Mouse (Mus musculus): ENCODE data around the gene Slc17a7.
A peak's percentile ranks its signal among the peaks of the same experiment; 100 is the strongest.

Gene Slc17a7

DNA sequence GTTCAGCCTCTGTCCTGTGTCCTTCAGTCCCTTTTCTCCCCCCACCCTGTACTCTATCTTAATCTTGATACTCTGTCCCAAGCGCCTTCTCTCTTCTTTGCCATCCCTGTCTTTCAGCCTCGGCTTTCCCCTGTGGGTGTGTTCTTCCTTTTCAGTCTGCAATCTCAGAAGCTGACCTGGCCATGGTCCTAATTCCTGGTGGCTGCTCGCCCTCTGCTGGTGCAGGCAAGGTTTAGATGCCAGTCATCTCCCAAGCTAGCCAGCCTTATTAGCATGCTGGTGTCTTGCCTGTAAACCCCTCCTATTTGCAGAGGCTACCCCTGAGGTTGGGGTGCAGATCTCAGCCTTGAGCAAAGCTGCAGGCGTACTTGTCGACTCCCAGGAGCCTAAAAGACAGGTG, 34.7 kb downstream of the Slc17a7 start:
- peak; percentile 56 to 65 for DNase-seq (ENCODE audit: low spot score in 2 of 2)

DNA sequence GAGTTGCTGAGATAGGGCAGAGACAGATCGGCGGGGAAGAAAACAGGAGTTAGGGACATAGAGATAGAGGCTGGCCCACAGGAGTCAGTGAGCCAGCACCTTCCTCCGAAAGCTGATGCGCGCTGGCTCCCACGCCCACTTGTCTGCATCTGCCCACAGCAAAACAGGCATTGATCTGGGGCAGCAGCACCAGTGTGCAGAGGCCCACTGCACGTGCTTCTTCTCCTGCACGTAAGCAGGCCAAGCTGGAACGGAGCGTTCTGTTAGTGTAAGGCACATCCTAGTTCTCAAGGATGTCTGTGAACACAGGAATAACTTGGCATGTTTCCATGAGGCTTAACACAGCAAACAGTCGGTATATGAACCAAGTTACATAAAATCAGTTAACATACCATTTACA, 35.2 kb downstream of the Slc17a7 start:
- DNase-seq (ENCODE audit: low spot score in 2 of 2): peak; percentile 62 to 82

DNA sequence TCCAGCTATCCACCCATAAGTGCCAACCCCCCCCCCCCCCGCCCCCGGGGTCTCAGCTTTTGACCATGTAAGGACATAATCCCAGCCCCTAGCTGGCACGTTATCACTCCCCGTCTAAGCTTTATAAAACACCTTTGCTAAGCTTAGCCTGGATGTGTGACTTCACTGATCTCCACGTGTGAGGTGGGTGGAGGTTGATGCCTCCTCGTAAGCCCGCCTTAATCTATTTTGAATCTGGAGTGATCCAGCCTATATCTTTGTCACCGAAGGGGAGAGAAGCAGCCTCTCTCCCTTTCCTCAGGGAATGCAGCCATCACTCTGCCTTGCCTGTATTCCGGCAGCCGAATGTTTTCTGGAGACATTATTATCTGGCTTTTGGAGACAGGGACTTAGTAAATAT, 38.9 kb downstream of the Slc17a7 start:
- no peak for DNase-seq (ENCODE audit: low spot score in 2 of 2)

DNA sequence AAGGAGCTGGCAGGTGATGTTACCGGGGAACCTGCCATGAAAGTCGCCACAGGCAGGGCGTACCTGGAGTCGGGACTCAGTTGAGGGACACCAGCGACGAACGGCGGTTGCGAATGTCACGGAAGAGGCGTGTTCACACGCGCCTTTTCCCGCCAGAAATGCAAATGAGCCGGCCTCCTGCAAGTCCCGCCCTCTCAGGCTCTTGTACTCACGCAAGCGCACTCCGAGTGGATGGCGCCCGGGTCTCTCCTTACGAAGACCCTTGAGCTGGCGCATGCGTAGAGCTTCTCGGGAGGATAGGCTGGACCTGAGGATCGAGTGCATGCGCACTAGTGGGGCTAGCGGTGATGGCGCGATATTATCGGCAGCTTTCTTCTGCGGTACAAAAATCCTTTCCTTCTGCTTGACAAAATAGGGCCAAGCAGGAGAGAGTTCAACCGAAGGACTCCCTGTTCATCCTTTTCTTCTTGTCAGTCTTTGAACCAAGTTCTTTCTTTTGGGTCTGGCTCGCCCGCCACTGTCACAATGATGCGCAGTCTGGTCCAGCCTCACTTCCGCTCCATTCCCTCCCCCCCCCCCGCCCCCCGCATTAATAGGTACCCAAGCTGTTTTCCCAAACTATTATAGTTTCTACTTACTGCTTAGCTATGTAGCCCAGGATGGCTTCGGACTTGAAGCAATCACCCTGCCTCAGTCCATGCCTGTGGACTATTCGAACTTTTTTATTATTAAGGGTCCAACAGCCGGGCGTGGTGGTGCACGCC, 40.8 kb downstream of the Slc17a7 start, which contains the start of gene Ccdc155:
Gene Ccdc155, minus strand, starts transcription at position 513 of the 764 bp plus-strand sequence.
- DNase-seq (ENCODE audit: low spot score in 2 of 2): peak; percentile 89 to 91

DNA sequence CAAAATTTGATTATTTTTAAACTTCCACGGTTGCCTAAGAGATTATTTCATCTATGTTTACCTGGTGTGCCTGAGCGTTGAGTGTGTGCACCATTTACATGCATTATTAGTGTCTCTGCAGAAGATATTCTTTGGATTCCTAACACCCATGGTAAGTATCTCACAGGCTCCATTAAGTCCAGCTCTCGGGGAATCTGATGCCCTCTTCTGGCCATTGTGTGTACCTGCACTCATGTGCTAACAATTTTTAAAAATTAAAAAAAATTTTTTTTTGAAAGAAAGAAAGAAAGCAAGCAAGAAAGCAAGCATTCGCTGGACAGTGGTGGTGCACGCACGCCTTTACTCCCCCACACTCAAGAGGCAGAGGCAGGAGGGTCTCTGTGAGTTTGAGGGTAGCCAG, 44.5 kb downstream of the Slc17a7 start:
- DNase-seq (ENCODE audit: low spot score in 2 of 2): no peak

DNA sequence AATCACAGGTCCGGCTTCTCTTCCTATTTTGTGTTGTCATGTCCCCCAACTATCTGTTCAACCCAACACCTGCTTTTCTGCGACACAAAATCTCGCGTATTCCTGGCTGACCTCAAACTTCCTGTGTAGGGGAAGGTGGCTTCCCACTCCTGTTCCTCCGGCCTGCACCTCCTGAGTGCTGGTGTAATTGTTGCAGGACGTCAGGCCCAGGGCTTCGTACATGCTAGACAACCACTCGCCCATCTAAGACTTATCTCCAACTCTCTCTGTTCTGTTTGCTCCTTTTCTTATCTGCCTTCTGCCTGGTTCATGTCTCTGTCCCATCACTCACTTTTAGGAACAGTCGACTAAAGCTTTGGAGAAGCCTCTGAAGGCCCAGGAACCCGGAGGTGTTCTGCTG, 47.3 kb downstream of the Slc17a7 start:
- DNase-seq (ENCODE audit: low spot score in 2 of 2): no peak

DNA sequence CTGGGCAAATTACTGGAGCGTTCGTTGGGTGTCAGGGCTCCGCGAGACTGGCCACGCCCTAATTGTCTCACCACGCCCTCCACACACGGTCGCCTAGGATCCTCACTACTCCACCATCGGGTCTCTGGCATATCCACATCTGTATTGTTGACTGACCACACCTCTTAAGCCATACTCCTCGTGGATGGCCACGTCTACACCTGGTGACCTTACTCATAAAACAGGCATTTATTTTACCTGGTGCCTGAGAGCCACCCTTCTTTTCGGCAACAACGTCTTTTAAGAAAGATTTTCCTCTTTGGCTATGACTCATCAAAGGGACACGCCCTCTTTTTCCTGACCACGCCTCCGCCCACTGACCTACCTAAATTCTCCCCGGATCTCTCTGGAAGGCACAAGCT, 48.1 kb downstream of the Slc17a7 start, which contains the start of gene Dkkl1:
Gene Dkkl1, minus strand, starts transcription at position 297 of the 401 bp plus-strand sequence.
- DNase-seq (ENCODE audit: low spot score in 2 of 2): no peak

DNA sequence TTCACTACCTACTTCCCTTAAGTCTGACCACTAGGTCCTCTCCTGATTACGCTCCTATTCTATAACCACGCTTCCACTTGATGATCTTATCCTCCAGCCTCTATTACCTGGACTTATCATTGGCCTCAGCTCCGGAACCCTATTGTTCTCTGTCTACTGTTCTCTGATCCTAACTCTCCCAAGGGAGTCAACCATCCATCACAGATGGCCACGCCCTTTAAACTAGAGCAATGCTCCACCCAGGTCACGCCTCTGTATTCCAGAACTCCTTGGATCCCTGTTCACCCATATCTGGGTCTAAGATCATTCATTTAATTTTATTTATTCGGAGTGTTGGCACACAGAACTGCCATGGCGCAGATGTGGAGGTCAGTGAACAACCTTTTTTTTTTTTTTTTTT, 48.6 kb downstream of the Slc17a7 start:
- no peak for DNase-seq (ENCODE audit: low spot score in 2 of 2)

DNA sequence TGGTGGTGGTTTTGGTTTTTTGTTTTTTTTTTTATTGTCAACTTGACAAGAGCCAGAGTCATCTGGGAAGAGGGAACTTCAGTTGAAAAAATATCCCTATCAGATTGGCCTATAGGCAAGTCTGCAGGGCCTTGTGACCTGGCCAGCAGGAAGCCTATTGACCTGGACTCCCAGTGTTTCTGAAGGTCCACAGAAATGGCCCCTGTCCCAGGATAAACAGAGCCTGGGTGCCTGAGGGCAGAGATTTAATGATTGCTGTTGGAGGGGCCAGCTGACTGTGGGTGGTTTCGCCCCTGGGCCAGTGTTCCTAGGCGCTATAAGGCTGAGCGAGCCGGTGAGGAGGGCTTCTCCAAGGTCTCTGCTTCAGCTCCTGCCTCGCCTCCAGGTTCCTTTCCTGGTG, 50.0 kb downstream of the Slc17a7 start:
- DNase-seq (ENCODE audit: low spot score in 2 of 2): no peak

DNA sequence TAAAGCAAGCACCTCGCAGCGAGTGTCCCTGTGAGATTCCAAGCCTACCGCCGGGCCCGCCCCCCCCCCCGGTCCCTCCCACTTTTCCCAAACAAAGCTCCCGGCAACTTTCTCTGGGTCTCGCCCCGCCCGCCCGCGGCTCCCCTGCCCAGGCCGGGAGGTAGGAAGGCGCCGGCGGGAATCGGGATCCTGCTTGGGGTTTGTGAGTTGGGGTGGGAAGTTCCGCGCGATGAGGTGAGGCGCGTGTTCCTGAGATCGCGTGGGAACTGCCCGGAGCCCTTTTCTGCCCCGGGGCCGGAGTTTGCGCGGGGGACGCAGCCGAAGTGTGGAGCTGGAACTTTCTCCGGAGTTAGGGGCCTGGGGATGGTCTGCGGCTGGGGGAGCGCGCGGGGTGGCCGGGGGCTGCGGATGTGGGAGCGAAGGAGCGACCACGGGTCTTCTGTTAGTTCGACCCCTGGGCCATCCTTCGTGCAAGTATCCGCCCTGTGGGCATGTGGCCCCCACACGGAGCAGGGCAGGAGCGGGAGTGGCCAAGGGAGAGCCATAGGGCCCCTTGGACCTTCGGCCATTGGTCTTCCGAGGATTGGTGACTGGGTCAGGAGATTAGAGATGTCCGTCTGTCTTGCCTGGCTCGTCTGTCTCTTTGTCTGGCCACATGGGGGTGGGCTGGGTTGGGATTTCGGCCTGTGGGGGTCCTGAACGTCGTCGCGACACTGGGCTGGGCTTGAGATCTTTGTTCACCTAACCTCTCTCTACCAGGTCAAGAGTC, 52.1 kb downstream of the Slc17a7 start, which contains the start of gene Tead2:
Gene Tead2, plus strand, starts transcription at position 81 of the 769 bp plus-strand sequence.
- no peak for DNase-seq (ENCODE audit: low spot score in 2 of 2)

DNA sequence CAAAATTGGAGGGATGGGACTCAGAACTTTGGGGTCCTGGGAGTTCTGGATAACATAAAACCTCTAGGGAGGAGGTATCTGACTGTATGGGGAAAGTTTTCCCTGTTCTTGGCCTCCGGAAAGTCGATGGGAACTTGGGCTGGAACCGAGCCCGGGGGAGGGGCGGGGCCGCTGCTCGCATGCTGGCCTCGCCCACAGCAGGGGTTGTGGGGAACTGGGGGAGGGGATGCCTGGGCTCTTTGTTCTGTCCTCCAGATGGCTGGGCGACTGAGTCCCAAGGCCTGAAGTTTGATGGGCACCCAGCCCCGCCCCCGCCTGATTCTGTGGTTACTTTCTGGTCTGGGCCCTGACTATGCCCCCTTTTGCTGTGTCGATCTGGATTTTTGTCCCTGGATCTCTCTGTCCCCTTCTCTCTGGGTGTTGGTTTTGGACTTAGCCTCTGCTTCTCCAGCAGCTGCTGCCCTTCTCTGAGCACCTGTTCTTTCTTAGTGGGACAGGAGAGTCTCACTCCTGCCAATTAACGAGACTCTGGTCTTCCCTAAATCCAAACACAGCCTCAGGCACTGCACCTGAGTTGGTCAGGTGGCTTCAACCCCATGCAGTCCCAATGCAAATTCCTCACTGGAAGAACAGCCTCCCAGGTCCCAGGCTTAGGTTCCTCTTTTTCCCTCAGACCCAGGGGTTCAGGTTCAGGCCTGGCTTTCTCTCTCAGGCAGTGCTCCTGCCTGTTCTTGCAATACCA, 52.9 kb downstream of the Slc17a7 start:
- DNase-seq (ENCODE audit: low spot score in 2 of 2): no peak

DNA sequence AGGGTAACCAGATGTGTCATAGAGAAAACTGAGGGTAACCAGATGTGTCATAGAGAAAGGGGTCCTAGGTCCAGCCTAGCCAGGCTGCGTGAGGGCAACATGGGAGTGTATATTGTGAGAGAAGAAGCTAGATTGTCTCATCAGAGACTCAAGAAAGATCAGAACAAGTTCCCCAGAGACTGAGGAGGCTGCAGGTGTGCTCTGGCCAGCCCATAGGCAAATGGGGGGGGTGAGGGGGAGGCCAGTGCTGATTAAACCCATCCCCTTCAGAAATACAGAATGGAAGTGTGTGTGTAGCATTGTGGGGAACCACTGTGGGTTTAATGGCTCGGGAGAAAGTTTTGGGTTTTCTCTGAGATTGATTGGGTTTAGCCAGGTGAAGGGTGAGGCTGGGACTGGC, 57.9 kb downstream of the Slc17a7 start:
- no peak for DNase-seq (ENCODE audit: low spot score in 2 of 2)

DNA sequence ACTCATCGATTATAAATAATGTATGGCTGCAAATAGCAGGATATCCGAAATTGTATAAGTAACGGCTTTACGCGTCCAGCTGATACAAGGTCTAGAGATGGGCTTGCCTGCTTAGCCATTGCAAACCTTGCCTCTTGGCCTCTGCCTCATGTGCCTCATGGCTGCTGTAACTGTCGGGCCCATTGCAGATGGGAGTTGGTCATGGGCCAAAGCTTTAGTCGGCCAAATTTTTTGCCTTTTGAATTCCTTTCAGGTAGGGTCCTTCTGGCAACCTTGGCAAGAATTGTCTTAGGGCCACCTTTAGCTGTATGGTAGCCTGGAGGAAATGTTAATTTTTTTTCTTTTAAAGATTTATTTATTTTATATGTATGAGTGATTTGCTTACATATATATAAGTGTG, 61.1 kb downstream of the Slc17a7 start:
- no peak for DNase-seq (ENCODE audit: low spot score in 2 of 2)
